Comparison of ENCODE assay signal across 10 mouse cellular contexts in genomic region chr11:112155339-112155955, GRCm38 (mm10).
DNase-seq lines count a peak whose midpoint lies in the region; ATAC-seq lines count a peak whose summit lies in the region.
"Had no signal": no experiment of that assay in that cellular context is flagged by ENCODE, and none has a peak within 500 bp of the region (broad histone marks: within the 10 kb centered on the region; RNA-seq: fewer than 3 reads in every experiment).

No protein-coding gene starts in this region.

- no peaks in the 10 kb centered on the region; the same call in 1 of the 2 replicates for H3K9me3 ChIP-seq in heart, embryonic 12.5 days (replicated peaks)
- H3K9me3 ChIP-seq in liver, embryonic 12.5 days (replicated peaks): no peaks in the 10 kb centered on the region

- no peak overlapping the region for H3K9ac ChIP-seq in heart, embryonic 12.5 days
- H3K9ac ChIP-seq in liver, embryonic 12.5 days: no peak overlapping the region

- no peaks in the 10 kb centered on the region for H3K36me3 ChIP-seq in heart, embryonic 12.5 days
- H3K36me3 ChIP-seq in liver, embryonic 12.5 days: no peaks in the 10 kb centered on the region

- 22% methylated on average over 10 of the region's 10 CpGs for WGBS in heart, embryonic 12.5 days
- WGBS in liver, embryonic 12.5 days (ENCODE audit: insufficient replicate concordance): 34% methylated on average over 10 of the region's 10 CpGs

- H3K4me3 ChIP-seq in heart, embryonic 12.5 days: peak overlapping the region; percentile 23; the same call in 1 of the 2 replicates
- no peak overlapping the region for H3K4me3 ChIP-seq in liver, embryonic 12.5 days
- H3K4me3 ChIP-seq: myocyte had no signal

- no peak overlapping the region for H3K27ac ChIP-seq in heart, embryonic 12.5 days (ENCODE audit: poor library complexity, severe bottlenecking)
- H3K27ac ChIP-seq in liver, embryonic 12.5 days: no peak overlapping the region

- peaks cover 9% of the 10 kb centered on the region for H3K4me1 ChIP-seq in heart, embryonic 12.5 days (replicated peaks)
- H3K4me1 ChIP-seq in liver, embryonic 12.5 days: no peaks in the 10 kb centered on the region

- no peak for DNase-seq in heart, postnatal 4 days
- peak; percentile 39 for DNase-seq in thymus, postnatal 0 days (ENCODE audit: low spot score)
- no peak for DNase-seq in thymus, postnatal 14 days
- DNase-seq in c-Kit-positive CD71-positive TER-119-positive erythroid progenitor cells, embryonic 14.5 days (ENCODE audit: low spot score): no peak
- DNase-seq in urinary bladder, adult 18-20 months (ENCODE audit: low spot score in 2 of 2): no peak
- DNase-seq in gastrocnemius, postnatal 36 days: no peak
- DNase-seq: adrenal gland, postnatal 25 days had no signal

- H3K4me2 ChIP-seq in heart, embryonic 12.5 days: peak overlapping the region; percentile 59
- H3K4me2 ChIP-seq in liver, embryonic 12.5 days: peak overlapping the region; percentile 36

- no peaks in the 10 kb centered on the region for H3K27me3 ChIP-seq in heart, embryonic 12.5 days (replicated peaks)
- H3K27me3 ChIP-seq in liver, embryonic 12.5 days (replicated peaks): no peaks in the 10 kb centered on the region

- intact Hi-C loops in gastrocnemius, postnatal 36 days (cut with DNase I): no loop called here

- no peak for ATAC-seq in heart, embryonic 12.5 days (ENCODE audit: insufficient number of reproducible peaks, low FRiP score)
- ATAC-seq in liver, embryonic 12.5 days: no peak
